Mouse (Mus musculus) midbrain, embryonic 11.5 days (tissue): ENCODE measurements around the gene Irs1. TPM values are rescaled to one million over a fixed set of nuclear protein-coding genes. Genes with fewer than 3 reads are reported as not detected.

Source experiments
- ATAC-seq: fragments of 200-750 bp; cut with Nextera tagmentation; 2 replicates; pipeline ENCODE4 v1.8.0; 2017; ENCODE audit warnings: moderate TSS enrichment, moderate library complexity; ENCODE audit not compliant: low FRiP score
- DNase-seq: peaks from one replicate; pipeline ENCODE4 v3.0.0; 2015; ENCODE audit warnings: low spot score; ENCODE audit errors: missing footprints
- H3K27ac ChIP-seq: fragments of 300-500 bp; sonication (generic); 2 replicates; pipeline ENCODE4 v1.5.1; 2014; ENCODE audit warnings: low read depth, low read length
- H3K27me3 ChIP-seq: fragments of 300-500 bp; sonication (generic); 2 replicates; pipeline ENCODE4 v1.6.1; 2014; ENCODE audit warnings: mild to moderate bottlenecking, low read length, moderate library complexity, mixed read lengths; ENCODE audit not compliant: control insufficient read depth, insufficient read depth
- H3K36me3 ChIP-seq: fragments of 300-500 bp; sonication (generic); 2 replicates; pipeline ENCODE4 v1.6.1; 2014; ENCODE audit warnings: mild to moderate bottlenecking, low read length, moderate library complexity, mixed read lengths; ENCODE audit not compliant: control insufficient read depth, insufficient read depth
- H3K4me1 ChIP-seq: fragments of 300-500 bp; sonication (generic); 2 replicates; pipeline ENCODE4 v1.6.1; 2014; ENCODE audit warnings: low read length; ENCODE audit not compliant: control insufficient read depth, insufficient read depth
- H3K4me2 ChIP-seq: fragments of 300-500 bp; sonication (generic); 2 replicates; pipeline ENCODE4 v1.6.1; 2014; ENCODE audit warnings: mild to moderate bottlenecking, moderate library complexity
- H3K4me3 ChIP-seq: fragments of 300-500 bp; sonication (generic); 2 replicates; pipeline ENCODE4 v1.5.1; 2014; ENCODE audit warnings: low read depth, low read length
- H3K9ac ChIP-seq: fragments of 300-500 bp; sonication (generic); 2 replicates; pipeline ENCODE4 v1.6.1; 2014; ENCODE audit warnings: low read length
- H3K9me3 ChIP-seq: fragments of 300-500 bp; sonication (generic); 2 replicates; pipeline ENCODE4 v1.6.1; 2016; ENCODE audit warnings: low read length; ENCODE audit not compliant: control insufficient read depth
- WGBS: fragments of 180-500 bp; shearing (Covaris S2); extraction: QIAGEN DNeasy Blood & Tissue Kit; methylation state at CpG from one replicate; pipeline ENCODE4 v1.1.7; 2014; 5-methylcytosine and 5-hydroxymethylcytosine counted together
- polyA plus RNA-seq: library from polyadenylated mRNA; unstranded; fragments of >200 nt; fragmentation: Nextera tagmentation; extraction: Ambion mirVana; gene quantifications from 2 replicates; pipeline ENCODE4 v1.2.1, GENCODE M21; 2014

Irs1 gene
- polyA plus RNA-seq, 1 experiment from 2014 or later: 5.9 TPM

- H3K9me3 ChIP-seq: no peaks in the 10 kb centered on the region
- ATAC-seq (no peak), DNase-seq (peak; percentile 0)
- H3K27ac ChIP-seq: no peak overlapping the region
- no peak overlapping the region for H3K4me2 ChIP-seq
- no peaks in the 10 kb centered on the region for H3K4me1 ChIP-seq
- no peaks in the 10 kb centered on the region for H3K36me3 ChIP-seq
- H3K27me3 ChIP-seq: no peaks in the 10 kb centered on the region
- H3K4me3 ChIP-seq: no peak overlapping the region
- WGBS: 86% methylated on average over 4 of the region's 4 CpGs
- no peak overlapping the region for H3K9ac ChIP-seq
These were observed 23.7 kb downstream of the Irs1 start for GRCm38 (mm10) chr1:82267547-82267946.

GRCm38 (mm10) chr1:82262331-82262730, 28.9 kb downstream of the Irs1 start:
- Histone ChIP-seq H3K4me1 (no peaks in the 10 kb centered on the region), H3K9me3 (no peaks in the 10 kb centered on the region), H3K27me3 (no peaks in the 10 kb centered on the region), H3K36me3 (no peaks in the 10 kb centered on the region), H3K9ac (no peak overlapping the region), H3K4me3 (no peak overlapping the region), H3K27ac (no peak overlapping the region), H3K4me2 (no peak overlapping the region)
- WGBS: 85% methylated on average over 1 of the region's 1 CpGs
- ATAC-seq (no peak), DNase-seq (peak; percentile 21)

GRCm38 (mm10) chr1:82261638-82262037, 29.6 kb downstream of the Irs1 start:
- 90% methylated on average over 5 of the region's 5 CpGs for WGBS
- no peak overlapping the region for H3K4me3 ChIP-seq
- no peak overlapping the region for H3K27ac ChIP-seq
- no peaks in the 10 kb centered on the region for H3K36me3 ChIP-seq
- DNase-seq (peak; percentile 67), ATAC-seq (no peak)
- no peaks in the 10 kb centered on the region for H3K27me3 ChIP-seq
- H3K4me2 ChIP-seq: no peak overlapping the region
- H3K9me3 ChIP-seq: no peaks in the 10 kb centered on the region
- H3K4me1 ChIP-seq: no peaks in the 10 kb centered on the region
- H3K9ac ChIP-seq: no peak overlapping the region

- no peaks in the 10 kb centered on the region for H3K9me3 ChIP-seq
- ATAC-seq: 0 out of 2 replicates have a peak, but pooled peaks have one; percentile 62
- H3K36me3 ChIP-seq: no peaks in the 10 kb centered on the region
- 78% methylated on average over 9 of the region's 9 CpGs for WGBS
- H3K9ac ChIP-seq: no peak overlapping the region
- no peak overlapping the region for H3K27ac ChIP-seq
- no peak for DNase-seq
- no peaks in the 10 kb centered on the region for H3K4me1 ChIP-seq
- no peak overlapping the region for H3K4me2 ChIP-seq
- H3K27me3 ChIP-seq: no peaks in the 10 kb centered on the region
- no peak overlapping the region for H3K4me3 ChIP-seq
These were observed 30.1 kb downstream of the Irs1 start for GRCm38 (mm10) chr1:82261053-82261618.

- no peak overlapping the region for H3K4me3 ChIP-seq
- no peak for ATAC-seq
- WGBS: 81% methylated on average over 3 of the region's 3 CpGs
- no peaks in the 10 kb centered on the region for H3K4me1 ChIP-seq
- H3K27ac ChIP-seq: no peak overlapping the region
- no peaks in the 10 kb centered on the region for H3K27me3 ChIP-seq
- H3K4me2 ChIP-seq: no peak overlapping the region
- peak; percentile 79 for DNase-seq
- H3K36me3 ChIP-seq: no peaks in the 10 kb centered on the region
- no peak overlapping the region for H3K9ac ChIP-seq
- H3K9me3 ChIP-seq: no peaks in the 10 kb centered on the region
These were observed 31.2 kb downstream of the Irs1 start for GRCm38 (mm10) chr1:82260055-82260454.

- no peaks in the 10 kb centered on the region for H3K9me3 ChIP-seq
- H3K4me2 ChIP-seq: no peak overlapping the region
- no peaks in the 10 kb centered on the region for H3K36me3 ChIP-seq
- H3K27me3 ChIP-seq: no peaks in the 10 kb centered on the region
- H3K4me1 ChIP-seq: no peaks in the 10 kb centered on the region
- H3K9ac ChIP-seq: no peak overlapping the region
- H3K4me3 ChIP-seq: no peak overlapping the region
- 64% methylated on average over 7 of the region's 7 CpGs for WGBS
- DNase-seq (peak; percentile 84), ATAC-seq (no peak)
- H3K27ac ChIP-seq: no peak overlapping the region
These were observed 32.9 kb downstream of the Irs1 start for GRCm38 (mm10) chr1:82258331-82258730.

GRCm38 (mm10) chr1:82257457-82257856, 33.8 kb downstream of the Irs1 start:
- H3K9ac ChIP-seq: no peak overlapping the region
- H3K4me2 ChIP-seq: no peak overlapping the region
- no peak for ATAC-seq
- peak; percentile 53 for DNase-seq
- H3K27me3 ChIP-seq: no peaks in the 10 kb centered on the region
- H3K27ac ChIP-seq: no peak overlapping the region
- no peaks in the 10 kb centered on the region for H3K36me3 ChIP-seq
- no peaks in the 10 kb centered on the region for H3K9me3 ChIP-seq
- 83% methylated on average over 5 of the region's 5 CpGs for WGBS
- no peak overlapping the region for H3K4me3 ChIP-seq
- no peaks in the 10 kb centered on the region for H3K4me1 ChIP-seq

GRCm38 (mm10) chr1:82253789-82254445, 37.3 kb downstream of the Irs1 start:
- DNase-seq (no peak), ATAC-seq (no peak; the same call in 1 of the 2 replicates)
- 86% methylated on average over 9 of the region's 9 CpGs for WGBS
- Histone ChIP-seq H3K27me3 (no peaks in the 10 kb centered on the region), H3K4me1 (no peaks in the 10 kb centered on the region), H3K9ac (no peak overlapping the region), H3K4me3 (no peak overlapping the region), H3K4me2 (no peak overlapping the region), H3K27ac (no peak overlapping the region), H3K36me3 (no peaks in the 10 kb centered on the region), H3K9me3 (no peaks in the 10 kb centered on the region)

GRCm38 (mm10) chr1:82247221-82247951, 43.8 kb downstream of the Irs1 start:
- Histone ChIP-seq H3K36me3 (no peaks in the 10 kb centered on the region; the same call in 1 of the 2 replicates), H3K9ac (no peak overlapping the region), H3K27ac (no peak overlapping the region), H3K4me3 (no peak overlapping the region), H3K4me1 (peaks cover 2% of the 10 kb centered on the region; the same call in 1 of the 2 replicates), H3K9me3 (no peaks in the 10 kb centered on the region), H3K4me2 (no peak overlapping the region), H3K27me3 (no peaks in the 10 kb centered on the region)
- ATAC-seq (no peak), DNase-seq (no peak)
- 66% methylated on average over 10 of the region's 10 CpGs for WGBS
